In the genomic region with DNA sequence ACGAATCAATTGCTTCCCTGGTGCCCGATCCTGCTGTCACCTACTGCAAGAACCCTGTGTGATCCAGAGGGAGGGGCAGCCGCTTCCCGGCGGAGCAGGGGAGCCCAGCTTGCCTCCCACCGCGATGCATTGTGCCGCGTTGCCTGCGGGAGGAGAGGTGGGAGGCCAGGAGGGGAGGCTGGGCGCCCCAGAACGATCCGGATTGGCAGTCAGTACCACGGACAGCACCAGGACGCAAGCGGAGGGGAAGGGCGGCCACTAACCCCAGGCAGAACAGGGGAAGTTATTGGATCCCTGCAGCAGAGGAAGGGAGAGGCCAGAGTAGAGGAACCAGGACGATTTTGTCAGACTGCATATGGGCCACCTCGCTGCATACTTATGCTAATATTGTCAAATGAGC, we compare ENCODE assay signal across 9 mouse cellular contexts. TPM values are rescaled to one million over a fixed set of nuclear protein-coding genes. Genes with fewer than 3 reads are reported as not detected.
DNase-seq lines count a peak whose midpoint lies in the region; ATAC-seq and TF ChIP-seq lines count a peak whose summit lies in the region.
"Had no signal": no experiment of that assay in that cellular context is flagged by ENCODE, and none has a peak within 500 bp of the region (broad histone marks: within the 10 kb centered on the region; RNA-seq: fewer than 3 reads in every experiment).

No protein-coding gene starts in this region.

- H3K4me1 ChIP-seq in thymus, adult 2 months (replicated peaks; ENCODE audit: control insufficient read depth, insufficient read depth, low read length) = no peaks in the 10 kb centered on the region
- peaks cover 20% of the 10 kb centered on the region for H3K4me1 ChIP-seq in cerebellum, adult 2 months (ENCODE audit: control insufficient read depth, insufficient read depth, low read length)
- peaks cover 13% of the 10 kb centered on the region; the same call in 1 of the 2 replicates for H3K4me1 ChIP-seq in forebrain, postnatal 0 days (ENCODE audit: insufficient read depth)
- no peaks in the 10 kb centered on the region for H3K4me1 ChIP-seq in lung, embryonic 16.5 days (replicated peaks; ENCODE audit: control insufficient read depth, insufficient read depth, low read length)
- peaks cover 40% of the 10 kb centered on the region for H3K4me1 ChIP-seq in neural tube, embryonic 15.5 days

- H3K4me3 ChIP-seq in thymus, adult 2 months (ENCODE audit: control insufficient read depth, insufficient read depth, low read length) = no peak overlapping the region
- peak overlapping the region; percentile 96 for H3K4me3 ChIP-seq in cerebellum, adult 2 months (replicated peaks; ENCODE audit: insufficient read depth, low read depth, low read length)
- peak overlapping the region; percentile 45 for H3K4me3 ChIP-seq in forebrain, postnatal 0 days (ENCODE audit: low read depth, low read length)
- H3K4me3 ChIP-seq in lung, embryonic 16.5 days (ENCODE audit: low read length) = no peak overlapping the region
- H3K4me3 ChIP-seq in neural tube, embryonic 15.5 days (replicated peaks) = peak overlapping the region; percentile 43
- H3K4me3 ChIP-seq: erythroblast, embryonic 14.5 days had no signal

- no peak overlapping the region for H3K27ac ChIP-seq in thymus, adult 2 months (ENCODE audit: control insufficient read depth, insufficient read depth, low read length)
- H3K27ac ChIP-seq in cerebellum, adult 2 months (ENCODE audit: insufficient read depth, low read length) = peak overlapping the region; percentile 86
- peak overlapping the region; percentile 72 for H3K27ac ChIP-seq in forebrain, postnatal 0 days (ENCODE audit: low read depth, low read length)
- no peak overlapping the region for H3K27ac ChIP-seq in lung, embryonic 16.5 days (ENCODE audit: low read length)
- H3K27ac ChIP-seq in neural tube, embryonic 15.5 days (replicated peaks) = peak overlapping the region; percentile 64

- H3K36me3 ChIP-seq in thymus, adult 2 months (ENCODE audit: control insufficient read depth, insufficient read depth, low read length) = no peaks in the 10 kb centered on the region
- no peaks in the 10 kb centered on the region for H3K36me3 ChIP-seq in forebrain, postnatal 0 days (ENCODE audit: insufficient read depth)
- H3K36me3 ChIP-seq in lung, embryonic 16.5 days (ENCODE audit: control insufficient read depth, insufficient read depth, low read length) = no peaks in the 10 kb centered on the region
- H3K36me3 ChIP-seq in neural tube, embryonic 15.5 days = no peaks in the 10 kb centered on the region

- no peaks in the 10 kb centered on the region for H3K9me3 ChIP-seq in forebrain, postnatal 0 days (ENCODE audit: low read length)
- H3K9me3 ChIP-seq in lung, embryonic 16.5 days (ENCODE audit: control insufficient read depth, low read length) = no peaks in the 10 kb centered on the region
- no peaks in the 10 kb centered on the region for H3K9me3 ChIP-seq in neural tube, embryonic 15.5 days (replicated peaks)

- whole genome bisulfite sequencing in thymus, adult 2 months = 2% methylated on average over 19 of the region's 19 CpGs
- WGBS in cerebellum, adult 2 months = under 1% methylated on average over 19 of the region's 19 CpGs
- 6% methylated on average over 19 of the region's 19 CpGs for WGBS in forebrain, postnatal 0 days
- 1% methylated on average over 19 of the region's 19 CpGs for WGBS in lung, embryonic 16.5 days
- WGBS in neural tube, embryonic 15.5 days = under 1% methylated on average over 19 of the region's 19 CpGs

- peak; percentile 65 for ATAC-seq in forebrain, postnatal 0 days
- ATAC-seq in lung, embryonic 16.5 days (ENCODE audit: low read depth) = peak; percentile 41; the same call in 1 of the 2 replicates
- peak; percentile 49; the same call in 1 of the 2 replicates for ATAC-seq in neural tube, embryonic 15.5 days (ENCODE audit: low FRiP score)

- DNase-seq in thymus, adult 2 months = peak; percentile 16
- DNase-seq in thymus, adult 18-20 months = no peak
- DNase-seq in cerebellum, adult 2 months = peak; percentile 84 to 85
- DNase-seq in forebrain, postnatal 0 days = peak; percentile 69
- DNase-seq in kidney, postnatal 25 days = peak; percentile 31 to 42
- DNase-seq in yolk sac, embryonic 10.5 days (ENCODE audit: low spot score) = peak; percentile 44

- TF ChIP-seq POLR2A in thymus, adult 2 months (IDR thresholded peaks at IDR 0.05; ENCODE audit: control insufficient read depth, extremely low read depth, insufficient read depth, low read length, poor library complexity) = no peak
- TF ChIP-seq POLR2A in cerebellum, adult 2 months (IDR thresholded peaks at IDR 0.05; ENCODE audit: borderline replicate concordance, insufficient read depth, low read length) = peak; percentile 74

- no peaks in the 10 kb centered on the region for H3K27me3 ChIP-seq in thymus, adult 2 months (ENCODE audit: control insufficient read depth, insufficient read depth, low read length)
- no peaks in the 10 kb centered on the region for H3K27me3 ChIP-seq in cerebellum, adult 2 months (ENCODE audit: control insufficient read depth, insufficient read depth, low read length)
- H3K27me3 ChIP-seq in forebrain, postnatal 0 days (ENCODE audit: insufficient read depth, low read length) = no peaks in the 10 kb centered on the region
- H3K27me3 ChIP-seq in lung, embryonic 16.5 days (ENCODE audit: control insufficient read depth, insufficient read depth, low read depth, low read length) = peaks cover 3% of the 10 kb centered on the region
- peaks cover 19% of the 10 kb centered on the region; the same call in 1 of the 2 replicates for H3K27me3 ChIP-seq in neural tube, embryonic 15.5 days (replicated peaks)

- TF ChIP-seq CTCF in thymus, adult 2 months (IDR thresholded peaks at IDR 0.05; ENCODE audit: borderline replicate concordance, control insufficient read depth, extremely low read depth, insufficient read depth, low read length, poor library complexity) = no peak
- no peak for TF ChIP-seq CTCF in cerebellum, adult 2 months (IDR thresholded peaks at IDR 0.05; ENCODE audit: borderline replicate concordance, insufficient read depth, low read depth, low read length)
- TF ChIP-seq CTCF in forebrain, postnatal 0 days (IDR thresholded peaks at IDR 0.05; ENCODE audit: low read depth) = no peak

- peak overlapping the region; percentile 57 for H3K4me2 ChIP-seq in forebrain, postnatal 0 days (ENCODE audit: low read depth)
- H3K4me2 ChIP-seq in lung, embryonic 16.5 days (ENCODE audit: low read depth, low read length) = no peak overlapping the region
- peak overlapping the region; percentile 70 for H3K4me2 ChIP-seq in neural tube, embryonic 15.5 days

- peak overlapping the region; percentile 44 for H3K9ac ChIP-seq in forebrain, postnatal 0 days
- H3K9ac ChIP-seq in lung, embryonic 16.5 days (ENCODE audit: low read length) = no peak overlapping the region
- H3K9ac ChIP-seq in neural tube, embryonic 15.5 days (replicated peaks) = peak overlapping the region; percentile 50; the same call in 1 of the 2 replicates

RNA-seq across cellular contexts. Expression of a gene that starts 0.5 kb away (rescaled TPM):
- polyA plus RNA-seq in thymus, adult 2 months (2012; rRNA removed) = 0.23 and 0.26 TPM in 2 replicates
- 277 and 287 TPM in 2 replicates for polyA plus RNA-seq in cerebellum, adult 2 months (2012; rRNA removed)
- 39.2 and 44.1 TPM in 2 replicates for total RNA-seq in forebrain, postnatal 0 days (2014; rRNA removed)
- polyA plus RNA-seq in forebrain, postnatal 0 days (2015; fragmentation: Nextera tagmentation; extraction: Ambion mirVana) = 29.5 and 36.4 TPM in 2 replicates
- 0.06 and 0.10 TPM in 2 replicates for polyA plus RNA-seq in lung, embryonic 16.5 days (2015; fragmentation: Nextera tagmentation; extraction: Ambion mirVana)
- polyA plus RNA-seq in neural tube, embryonic 15.5 days (2015; fragmentation: Nextera tagmentation; extraction: Ambion mirVana) = 22.1 and 25.6 TPM in 2 replicates
- polyA plus RNA-seq: erythroblast, embryonic 14.5 days had no signal

Comparison
In these comparisons a context has a peak if more than half of its experiments do, and no peak if none do; other contexts are left out.
1. DNase-seq: peak in thymus, adult 2 months (single experiment), cerebellum, adult 2 months (2 of 2), forebrain, postnatal 0 days (single experiment), kidney, postnatal 25 days (2 of 2) and yolk sac, embryonic 10.5 days (single experiment); none in thymus, adult 18-20 months (0 of 2).
2. H3K27ac ChIP-seq: peak in cerebellum, adult 2 months (single experiment), forebrain, postnatal 0 days (single experiment) and neural tube, embryonic 15.5 days (single experiment); none in thymus, adult 2 months (single experiment) and lung, embryonic 16.5 days (single experiment).
3. H3K4me3 ChIP-seq: peak in cerebellum, adult 2 months (single experiment), forebrain, postnatal 0 days (single experiment) and neural tube, embryonic 15.5 days (single experiment); none in thymus, adult 2 months (single experiment) and lung, embryonic 16.5 days (single experiment).
4. RNA of a gene that starts 0.5 kb away (polyA plus RNA-seq): 277 to 287 TPM in cerebellum, adult 2 months, 29.5 to 36.4 TPM in forebrain, postnatal 0 days and 22.1 to 25.6 TPM in neural tube, embryonic 15.5 days; 0.23 to 0.26 TPM in thymus, adult 2 months and 0.06 to 0.10 TPM in lung, embryonic 16.5 days; every median in the first group is over 10 times any median in the second.
5. Peak in every context shown above with its lines, with median percentiles within 50 percentile points of each other: ATAC-seq.